Mouse (Mus musculus) c-Kit-positive CD71-positive TER-119-positive erythroid progenitor cells, embryonic 14.5 days (primary cell): ENCODE data around the gene Pla2r1.

Experiments
- DNase-seq: peaks from one replicate; pipeline ENCODE4 v3.0.0-alpha.2; 2013; ENCODE audit warnings: low spot score

Gene Pla2r1

DNA sequence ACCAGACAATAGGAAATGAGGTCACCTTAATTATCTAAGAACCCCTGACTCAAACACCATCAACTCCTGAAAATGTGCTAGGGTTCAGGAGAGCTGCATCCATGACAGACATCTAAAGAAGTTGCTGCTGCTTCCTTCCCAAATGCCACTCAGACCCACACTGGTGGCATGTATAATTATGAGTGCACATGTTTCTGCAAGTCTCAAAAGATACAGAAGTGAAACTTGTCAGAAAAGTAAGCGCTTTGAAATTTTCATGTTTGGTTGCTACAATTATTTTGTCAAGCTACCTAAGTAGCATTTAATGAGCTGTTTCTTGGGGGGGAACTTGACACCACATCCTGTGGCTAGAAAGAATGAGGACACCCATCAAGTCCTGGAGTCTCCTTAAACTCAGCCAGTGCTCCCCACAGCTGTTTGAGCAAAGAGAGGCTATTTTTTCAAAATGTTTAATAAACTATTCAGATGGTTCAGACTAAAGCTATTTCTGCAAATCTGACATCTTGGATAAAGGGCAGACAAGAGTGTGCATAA, 52.5 kb downstream of the Pla2r1 start:
- DNase-seq, result no peak

DNA sequence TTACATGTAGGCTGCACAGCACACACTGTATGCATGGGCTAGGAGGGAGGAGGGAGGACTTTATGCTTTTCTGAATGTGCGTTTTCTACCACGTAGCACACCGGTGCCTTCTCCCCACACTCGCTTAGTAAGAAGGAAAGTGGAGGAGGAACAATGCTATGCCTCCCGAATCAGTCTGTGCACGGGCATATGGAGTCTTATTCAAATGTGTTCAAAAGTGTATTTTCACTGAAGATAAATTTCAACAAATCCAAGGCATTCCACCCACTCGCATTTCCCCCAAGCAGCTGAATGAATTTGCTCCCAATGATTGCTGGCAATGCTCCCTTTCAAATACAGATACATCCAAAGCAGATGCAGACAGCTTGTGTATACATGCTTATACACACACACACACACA, 73.2 kb downstream of the Pla2r1 start:
- no peak for DNase-seq

DNA sequence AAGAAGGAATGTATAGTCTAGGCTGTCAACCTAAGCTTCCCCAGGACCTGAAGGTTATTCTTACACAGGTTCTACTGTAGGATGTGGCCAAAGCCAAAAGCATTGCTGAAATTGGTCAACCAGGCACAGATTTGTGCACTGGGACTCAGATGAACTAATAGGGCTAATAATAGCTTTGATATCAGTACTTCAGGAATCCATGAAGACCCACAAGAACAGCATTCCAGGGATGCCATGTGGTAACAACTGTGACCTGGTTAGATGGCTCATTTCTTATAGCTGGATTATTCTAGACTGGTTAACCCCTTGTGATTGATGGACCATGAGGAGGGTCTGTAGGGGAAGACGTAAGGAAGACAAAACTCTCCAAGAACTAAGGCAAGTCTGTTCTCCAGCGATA, 74.3 kb downstream of the Pla2r1 start:
- DNase-seq, result no peak

DNA sequence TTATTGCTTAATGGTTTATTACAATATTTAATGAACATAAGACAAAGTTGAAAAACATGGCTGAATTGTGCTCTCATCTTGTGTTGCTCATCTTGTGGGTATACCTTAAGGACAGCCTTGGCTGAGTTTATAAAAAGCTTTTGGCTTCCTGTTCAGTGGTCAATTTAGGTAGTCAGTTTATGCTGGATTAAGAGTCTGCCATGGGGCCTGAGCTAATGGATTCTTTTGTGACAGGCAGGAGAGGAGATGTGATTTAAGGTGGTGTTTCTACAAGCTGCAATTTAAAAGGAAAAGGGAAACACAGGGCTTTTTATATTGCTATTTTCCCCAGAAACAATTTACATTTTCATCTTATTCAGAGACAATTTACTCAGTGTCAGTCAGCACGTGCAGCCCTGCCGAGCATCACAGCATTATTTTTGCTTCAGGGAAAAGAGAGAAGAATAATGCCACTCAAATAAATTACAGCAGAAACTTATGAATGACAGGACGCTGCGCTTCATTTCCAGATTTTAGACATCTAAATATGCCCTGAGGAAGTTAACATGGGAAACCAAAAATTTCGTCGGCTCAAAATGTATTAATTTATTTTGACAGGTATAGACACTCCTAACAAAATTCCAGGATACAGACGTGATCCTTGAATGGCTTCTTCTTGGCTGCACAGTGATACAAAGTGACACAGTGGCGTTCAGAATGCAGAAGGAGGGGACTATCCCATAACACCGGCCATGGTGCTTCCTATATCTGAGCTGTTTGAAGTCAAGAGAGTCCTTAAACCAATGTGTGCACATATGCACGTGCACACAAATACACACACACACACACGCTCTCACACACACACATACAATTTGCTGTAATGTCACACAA, 84.0 kb downstream of the Pla2r1 start:
- DNase-seq, result no peak

DNA sequence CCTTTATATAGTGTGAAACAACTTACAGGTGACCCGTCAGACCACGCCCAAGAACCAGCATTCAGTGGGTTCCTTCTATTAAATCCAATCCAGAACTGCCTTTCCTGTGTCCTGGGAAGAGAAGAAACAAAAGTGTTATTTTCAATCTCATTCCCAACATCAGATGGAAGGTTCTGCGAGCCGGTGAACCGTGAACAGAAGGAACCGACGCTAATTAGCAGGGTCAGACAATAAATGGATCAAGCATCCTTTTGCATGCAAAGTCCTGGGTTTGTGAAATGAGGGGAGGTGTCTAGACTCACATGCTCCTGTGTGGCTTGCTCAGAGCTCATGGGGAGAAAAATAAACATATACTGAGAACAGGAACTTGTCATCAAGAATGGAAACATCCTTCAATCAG, 100.7 kb downstream of the Pla2r1 start:
- no peak for DNase-seq

DNA sequence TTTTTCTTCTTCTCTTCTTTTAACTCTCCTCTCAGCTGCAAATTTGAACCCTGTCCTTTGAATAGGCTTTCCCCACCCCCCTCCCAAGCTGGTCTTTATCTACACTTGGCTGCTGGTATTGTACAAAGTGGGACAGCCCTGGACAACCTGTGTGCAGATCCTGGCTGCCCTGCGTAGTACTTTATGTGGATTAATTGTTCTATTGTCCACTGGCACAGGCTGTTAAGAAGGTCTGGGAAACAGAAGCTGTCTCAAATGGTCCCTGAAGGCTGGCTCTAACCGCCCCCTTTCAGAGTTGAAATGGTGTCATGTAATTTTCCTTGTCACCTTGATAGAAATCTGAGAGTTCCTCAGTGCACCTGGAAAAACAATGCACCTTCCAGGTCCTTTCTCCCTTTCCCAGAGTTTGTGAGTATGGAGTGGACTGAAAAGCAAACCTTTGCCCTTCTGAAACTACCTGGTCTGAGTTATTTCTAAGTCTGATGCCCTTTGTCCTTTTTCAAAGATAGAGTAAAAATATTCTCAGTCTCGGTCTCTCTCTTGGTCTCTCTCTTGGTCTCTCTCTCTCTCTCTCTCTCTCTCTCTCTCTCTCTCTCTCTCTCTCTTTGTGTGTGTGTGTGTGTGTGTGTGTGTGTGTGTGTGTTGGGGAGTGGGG, 101.9 kb downstream of the Pla2r1 start:
- no peak for DNase-seq

DNA sequence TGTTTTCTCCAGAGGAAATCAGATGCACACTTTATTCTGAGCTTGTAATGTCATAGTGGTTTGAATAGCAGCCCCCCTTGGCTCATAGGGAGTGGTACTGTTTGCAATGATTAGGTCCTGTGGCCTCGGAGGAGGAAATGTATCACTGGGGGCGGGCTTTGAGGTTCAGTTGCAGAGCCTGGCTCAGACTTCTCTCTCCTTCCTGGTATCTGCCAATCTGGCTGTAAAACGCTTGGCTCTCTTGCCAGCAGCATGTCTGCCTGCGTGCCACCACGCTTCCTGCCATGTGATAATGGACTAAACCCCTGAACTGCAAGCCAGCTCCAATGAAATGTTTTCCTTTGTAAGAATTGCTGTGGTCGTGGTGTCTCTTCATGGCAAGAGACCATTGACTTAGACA, 103.4 kb downstream of the Pla2r1 start:
- no peak for DNase-seq

DNA sequence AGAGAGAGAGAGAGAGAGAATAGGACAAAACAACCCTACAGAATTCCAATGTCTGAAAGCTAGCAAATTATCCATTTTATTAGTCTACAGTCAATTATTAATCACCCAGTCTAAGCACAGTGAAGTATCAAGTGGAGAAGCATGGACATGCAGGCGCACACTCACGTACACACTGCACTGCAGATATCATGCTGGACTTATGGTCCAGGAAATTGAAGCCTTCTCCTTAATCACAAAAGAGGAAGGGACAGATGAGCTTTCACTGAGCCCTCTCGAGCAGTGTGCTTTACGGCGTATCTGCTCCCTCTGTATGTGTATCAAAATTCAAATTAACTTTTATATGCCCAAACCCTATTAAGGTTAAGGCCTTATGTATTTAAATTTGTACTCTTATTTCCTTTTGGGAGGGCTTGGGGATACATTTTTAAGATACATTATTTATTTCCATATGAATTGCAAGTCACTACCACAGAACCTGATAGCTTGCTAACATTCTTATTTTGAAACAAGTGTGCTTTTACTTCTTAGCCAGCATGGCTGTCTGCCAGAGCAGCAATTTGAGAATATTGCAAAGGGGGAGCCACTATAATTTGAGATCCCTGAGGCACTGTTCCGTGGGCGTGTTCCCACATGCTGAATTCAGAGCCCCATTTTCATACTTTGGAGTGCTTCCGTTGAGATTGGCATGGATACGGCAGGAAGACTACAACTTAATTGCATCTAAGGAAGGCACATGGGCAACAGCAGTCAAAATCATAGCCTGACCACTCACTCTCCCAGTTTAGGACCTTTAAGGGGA, 108.2 kb downstream of the Pla2r1 start:
- no peak for DNase-seq

DNA sequence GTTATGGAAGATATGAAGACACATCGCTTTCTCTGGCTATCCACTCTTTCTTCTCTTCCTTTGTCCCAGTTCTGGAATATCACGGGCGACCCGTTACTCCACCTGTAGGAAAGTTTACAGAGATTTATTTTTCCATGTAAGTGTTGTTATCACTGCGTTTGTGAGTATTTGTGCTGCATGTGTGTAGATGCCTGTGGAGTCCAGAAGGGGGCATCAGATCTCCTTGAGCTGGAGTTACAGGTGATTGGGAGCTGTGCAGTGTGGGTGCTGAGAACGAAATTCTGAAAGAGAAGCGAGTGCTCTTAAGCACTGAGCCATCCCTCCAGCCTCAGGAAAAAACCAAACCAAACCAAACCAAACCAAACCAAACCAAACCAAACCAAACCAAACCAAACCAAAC, 109.8 kb downstream of the Pla2r1 start:
- no peak for DNase-seq

DNA sequence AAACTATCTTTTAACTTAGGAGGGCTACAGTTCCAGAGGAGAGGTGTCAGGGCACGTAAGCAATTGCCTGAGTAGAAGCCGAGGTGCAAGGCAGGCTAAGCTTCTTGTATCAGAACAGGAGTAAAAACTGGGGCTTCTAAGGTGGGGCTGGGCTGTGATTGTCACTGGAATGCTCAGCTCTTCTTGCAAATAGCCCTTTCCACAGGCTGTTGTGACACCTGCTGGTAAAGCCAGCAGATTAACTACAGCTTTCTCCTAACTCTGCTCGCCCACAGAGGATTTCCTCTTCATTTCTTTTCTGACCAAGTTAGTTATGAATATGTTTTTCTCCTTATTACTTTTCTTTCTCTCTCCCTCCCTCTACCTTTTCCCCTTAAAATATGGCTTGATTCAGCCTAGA, 111.2 kb downstream of the Pla2r1 start:
- DNase-seq, result no peak

DNA sequence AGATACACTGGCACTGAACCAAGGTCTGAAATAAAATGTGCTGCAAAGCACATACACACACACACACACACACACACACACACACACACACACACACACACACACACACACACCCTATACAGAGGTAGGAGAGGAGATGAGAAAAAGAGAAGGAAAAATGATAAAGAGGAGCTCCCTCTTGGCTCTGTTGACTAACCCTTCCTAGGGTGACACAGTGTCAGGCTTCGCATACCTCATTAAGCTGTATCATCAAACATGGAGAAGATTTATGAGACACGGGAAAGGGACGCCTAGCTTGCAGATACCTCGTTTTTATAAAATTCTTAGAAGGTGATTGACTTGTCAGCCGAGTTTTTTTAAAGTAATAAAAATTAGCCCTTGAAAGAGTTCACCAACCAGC, 116.3 kb downstream of the Pla2r1 start:
- DNase-seq, result no peak

DNA sequence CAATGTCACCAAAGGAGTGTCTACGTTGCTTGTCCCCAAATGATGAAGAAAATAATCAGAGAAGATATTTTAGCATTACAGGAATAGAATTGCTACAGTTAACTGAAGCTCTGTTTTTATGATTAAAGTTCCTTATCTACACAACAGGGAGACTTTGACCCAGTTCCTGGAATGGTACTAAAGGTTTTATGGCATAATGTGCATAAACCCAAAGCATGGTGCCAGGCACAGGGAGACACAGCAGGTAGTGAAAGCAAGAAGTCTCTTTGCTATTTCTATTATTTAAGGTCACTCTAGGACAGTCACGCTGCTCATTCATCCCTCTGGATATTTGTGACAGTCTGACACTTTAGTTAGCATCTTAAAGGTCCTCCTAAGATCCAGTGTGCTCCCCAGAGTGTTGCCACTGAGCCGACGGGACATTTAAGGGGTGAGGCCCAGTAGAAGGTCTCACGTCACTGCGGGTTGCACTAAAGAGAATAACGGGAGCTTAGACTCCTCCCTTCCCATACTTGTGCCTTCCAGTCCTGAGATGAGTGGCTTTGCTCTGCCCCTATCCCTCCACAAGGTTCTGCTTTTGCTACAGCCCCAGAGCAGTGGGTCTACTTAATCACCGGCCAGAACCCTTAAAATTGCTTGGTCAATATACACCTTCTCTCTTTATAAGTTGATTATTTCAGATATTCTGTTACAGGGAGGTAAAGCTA, 122.6 kb downstream of the Pla2r1 start:
- DNase-seq, result no peak

DNA sequence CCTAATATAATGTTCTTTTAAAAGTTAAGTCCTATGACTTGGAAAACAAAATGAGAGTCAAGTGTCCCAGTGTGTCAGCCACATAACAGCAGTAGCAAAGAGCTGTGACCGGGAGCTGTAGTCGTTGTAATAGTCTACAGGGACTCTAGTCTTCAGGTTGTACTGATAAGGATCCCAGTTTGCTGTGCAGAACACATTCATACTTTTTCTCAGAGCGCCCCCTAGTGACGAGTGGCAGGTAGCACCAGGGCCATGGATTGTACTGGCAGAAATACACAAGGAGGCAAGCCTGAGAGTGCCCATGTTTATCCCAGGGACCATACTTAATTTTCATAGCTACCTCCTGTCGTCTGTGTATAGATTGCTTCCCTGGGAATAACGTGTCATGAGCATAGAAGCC, 135.0 kb downstream of the Pla2r1 start:
- peak; percentile 68 for DNase-seq

DNA sequence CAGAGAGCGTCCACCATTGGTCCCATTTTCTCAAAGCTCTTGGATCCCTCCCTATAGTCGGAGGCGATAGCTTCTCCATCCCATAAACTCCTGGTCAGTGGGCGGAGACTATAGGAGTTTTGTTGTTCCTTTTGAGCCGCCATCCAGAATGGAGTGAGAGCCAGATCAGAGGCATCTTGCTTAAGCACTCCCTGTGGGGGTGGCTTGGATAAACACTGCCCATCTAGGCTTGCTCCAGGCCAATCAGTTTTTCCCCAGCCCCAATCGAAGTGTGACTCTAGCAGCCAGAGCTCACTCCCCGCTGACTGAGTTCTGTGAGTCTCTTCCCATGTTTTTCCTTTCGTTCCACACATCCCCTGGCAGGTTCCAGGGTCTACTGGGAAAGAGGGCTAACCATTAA, 138.8 kb downstream of the Pla2r1 start:
- DNase-seq, result no peak

DNA sequence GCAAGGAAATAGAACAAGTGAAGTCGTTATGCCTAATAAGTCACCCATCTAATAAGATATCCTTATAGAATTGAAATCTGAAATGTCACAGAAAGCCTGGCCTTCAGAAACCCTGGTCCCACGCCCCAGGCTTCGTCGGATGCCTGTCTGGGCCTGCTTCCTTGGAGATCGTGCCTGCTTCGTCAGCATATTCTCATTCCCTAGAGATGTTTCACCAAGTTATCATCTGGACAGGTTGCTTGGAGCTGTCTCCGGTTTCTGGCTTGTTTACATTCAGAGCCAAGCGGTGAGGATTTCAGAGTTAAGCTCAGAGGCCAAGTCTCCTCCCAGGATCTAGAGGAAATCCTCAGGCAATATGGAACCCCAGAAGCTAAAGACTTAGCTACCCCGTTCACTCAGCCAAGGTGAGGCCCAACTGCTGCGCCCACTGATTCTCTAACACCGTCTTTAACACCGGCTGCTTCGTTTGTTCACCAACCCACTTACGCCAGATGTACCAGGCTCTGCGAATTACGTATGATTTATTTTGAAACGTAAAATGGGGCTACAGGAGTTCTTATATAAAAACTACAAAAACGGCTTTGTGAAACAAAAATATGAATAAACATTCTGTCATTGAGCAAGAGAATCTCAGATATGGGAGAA, 140.0 kb downstream of the Pla2r1 start:
- no peak for DNase-seq

DNA sequence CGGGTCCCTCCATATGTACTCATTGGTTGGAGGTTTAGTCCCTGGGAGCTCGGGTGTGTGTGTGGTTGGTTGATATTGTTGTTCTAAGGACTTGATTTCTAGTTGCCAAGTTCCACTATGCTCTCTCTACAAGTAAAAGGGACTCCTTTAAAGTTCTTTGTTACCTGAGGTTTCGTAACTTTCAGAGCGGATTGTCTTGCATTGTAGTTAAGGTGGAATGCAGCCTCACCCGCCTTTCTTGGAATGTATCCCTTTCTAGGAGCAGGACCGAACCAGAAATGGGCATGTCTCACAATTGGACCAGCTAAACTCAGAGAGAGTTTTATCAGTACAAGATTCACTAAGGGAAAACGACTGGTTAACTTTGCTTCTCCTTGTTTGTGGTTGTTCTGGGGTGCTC, 141.9 kb downstream of the Pla2r1 start:
- no peak for DNase-seq

DNA sequence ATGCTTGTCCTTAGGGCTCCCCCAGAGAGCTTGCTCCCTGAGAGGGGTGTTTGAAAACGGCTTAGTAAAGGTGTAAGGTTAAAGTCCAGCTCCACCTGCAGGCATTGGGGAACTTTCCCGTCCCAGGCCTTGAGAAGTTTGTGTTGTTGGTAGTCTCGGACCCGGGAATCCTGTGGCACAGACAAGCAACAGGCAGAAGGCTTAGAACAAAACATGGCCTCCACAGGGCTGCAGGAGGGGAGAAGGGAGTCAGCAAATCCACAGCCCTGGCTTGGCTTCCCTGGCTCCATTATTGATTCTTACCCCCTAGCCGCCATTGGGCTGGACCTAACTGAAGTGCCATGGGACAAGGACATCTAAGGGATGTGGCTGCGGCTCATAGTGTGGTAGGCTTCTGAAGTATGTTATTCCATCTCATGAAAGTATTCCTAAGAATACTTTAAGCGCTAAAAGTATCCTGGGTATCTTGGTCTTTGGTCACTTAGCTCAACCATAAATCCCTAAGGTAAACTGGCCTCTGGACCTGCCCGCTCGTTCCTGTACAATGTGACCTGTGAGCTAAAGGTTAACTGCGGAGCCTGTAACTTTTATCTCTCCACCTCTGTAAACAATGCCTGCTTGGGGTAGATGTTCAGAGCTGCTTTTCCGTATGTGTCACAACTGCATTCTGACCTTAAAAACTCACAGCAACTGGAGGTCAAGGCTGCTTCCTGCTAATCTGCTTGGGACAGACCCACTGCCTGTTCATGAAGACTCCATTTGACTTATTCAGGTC, 142.9 kb downstream of the Pla2r1 start:
- no peak for DNase-seq

DNA sequence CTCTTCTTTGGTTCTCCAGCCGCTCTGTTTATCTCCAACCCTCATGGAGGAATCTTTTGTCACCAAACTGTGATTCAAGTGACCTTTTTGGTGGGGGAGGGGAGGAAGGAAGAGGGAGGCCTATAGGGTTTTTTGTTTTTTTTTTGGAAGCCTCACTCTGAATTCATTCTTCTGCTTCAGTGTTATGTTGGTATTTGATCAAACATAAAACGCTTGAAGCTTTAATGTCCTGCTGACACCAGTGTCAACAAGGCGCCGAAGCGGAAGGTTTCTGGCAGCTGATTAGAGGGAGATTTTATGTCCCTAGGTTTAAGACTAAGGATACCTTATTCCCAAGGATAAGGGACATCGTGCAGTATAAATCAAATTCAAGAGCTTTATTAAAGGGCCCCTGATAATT, 143.9 kb downstream of the Pla2r1 start:
- no peak for DNase-seq

DNA sequence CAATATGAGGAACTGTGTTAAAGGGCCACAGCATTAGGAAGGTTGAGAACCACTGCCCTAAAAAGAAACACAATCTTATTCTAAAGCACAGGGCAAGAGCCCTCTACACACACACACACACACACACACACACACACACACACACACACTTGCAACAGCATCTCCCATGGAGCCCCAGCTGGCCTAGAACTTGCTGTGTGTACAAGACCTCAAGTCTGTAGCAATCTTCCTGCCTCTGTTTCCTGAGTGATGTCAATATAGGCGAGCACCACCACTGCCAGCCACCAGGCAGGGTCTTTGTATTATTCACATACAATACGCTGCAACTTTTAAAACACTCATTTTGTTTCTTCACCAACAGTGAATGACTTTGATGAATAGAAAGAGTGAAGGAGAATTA, 145.7 kb downstream of the Pla2r1 start:
- no peak for DNase-seq

DNA sequence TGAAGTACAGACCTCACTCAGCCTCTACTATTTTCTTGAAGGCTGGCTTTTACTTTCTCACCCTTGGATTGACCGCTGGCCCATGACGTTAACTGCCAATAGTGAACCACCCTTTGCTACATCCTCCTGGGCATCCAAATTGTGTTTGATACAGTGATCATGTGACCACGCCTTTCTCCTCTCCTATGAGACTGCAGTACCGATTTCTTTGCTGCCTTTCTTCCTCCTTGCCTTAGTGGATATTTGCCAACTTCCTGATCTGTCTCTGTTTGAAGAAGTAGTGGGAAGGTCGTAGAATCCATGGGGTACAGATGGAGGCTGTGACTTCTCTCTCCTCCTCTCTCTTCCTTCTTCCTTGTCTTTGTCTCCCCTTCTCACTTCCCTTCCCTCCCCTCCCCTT, 147.7 kb downstream of the Pla2r1 start:
- DNase-seq, result no peak

DNA sequence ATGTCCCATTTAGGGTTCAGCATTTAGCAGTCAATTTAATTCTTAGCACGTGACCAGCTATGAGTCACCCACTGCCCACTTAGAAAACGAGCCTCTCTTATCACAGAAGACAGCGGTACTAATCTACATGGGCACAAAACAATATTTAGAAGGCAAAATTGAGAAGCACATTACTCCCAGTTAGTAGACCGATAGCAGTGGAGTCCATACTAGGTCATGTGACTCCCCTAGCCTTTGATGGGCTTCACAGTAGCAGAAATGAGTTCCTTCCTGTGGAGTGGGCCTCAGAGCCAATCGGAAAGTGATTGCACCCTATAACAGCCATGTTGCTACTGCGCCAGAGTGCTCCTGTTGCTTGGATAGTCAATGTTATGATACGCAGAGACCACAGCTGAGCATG, 148.3 kb downstream of the Pla2r1 start:
- no peak for DNase-seq
